Mouse (Mus musculus) adrenal gland, postnatal 4 days (tissue): ENCODE results near the gene Ltb4r1. TPM values are rescaled to one million over a fixed set of nuclear protein-coding genes. Genes with fewer than 3 reads are reported as not detected.

ENCODE experiments used
- DNase-seq, 2 experiments: peaks; one replicate each; pipeline ENCODE4 v3.0.0; 2021 to 2022; ENCODE audit warnings: low spot score in 2 of 2, mixed read lengths in 2 of 2
- total RNA-seq, 2 experiments: library from RNA; stranded (reverse); gene quantifications; 2 replicates each; pipeline ENCODE4 v1.2.3; 2021

Ltb4r1 gene
- total RNA-seq, 2 experiments from 2014 or later = 1.3 to 2.9 TPM

DNA sequence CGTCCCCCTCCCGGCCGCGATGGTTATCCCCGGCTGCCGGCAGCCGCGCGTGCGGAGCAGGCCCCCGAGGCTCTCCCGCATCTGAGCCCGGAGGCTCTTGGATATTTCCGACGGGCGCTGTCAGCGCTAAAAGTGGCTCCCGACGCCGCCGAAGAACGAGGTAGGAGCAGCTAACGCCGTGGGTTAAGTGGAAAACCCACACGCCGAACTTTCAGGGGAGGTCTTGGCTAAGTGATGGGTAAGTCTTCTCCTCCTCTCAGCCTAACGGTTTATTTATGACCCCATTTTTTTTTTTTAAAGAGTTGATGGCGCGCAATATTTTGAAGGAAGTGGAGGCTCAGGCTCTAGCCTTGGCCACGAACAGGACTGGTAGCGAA lies 19.9 kb upstream of the Ltb4r1 start:
- DNase-seq = no peak

DNA sequence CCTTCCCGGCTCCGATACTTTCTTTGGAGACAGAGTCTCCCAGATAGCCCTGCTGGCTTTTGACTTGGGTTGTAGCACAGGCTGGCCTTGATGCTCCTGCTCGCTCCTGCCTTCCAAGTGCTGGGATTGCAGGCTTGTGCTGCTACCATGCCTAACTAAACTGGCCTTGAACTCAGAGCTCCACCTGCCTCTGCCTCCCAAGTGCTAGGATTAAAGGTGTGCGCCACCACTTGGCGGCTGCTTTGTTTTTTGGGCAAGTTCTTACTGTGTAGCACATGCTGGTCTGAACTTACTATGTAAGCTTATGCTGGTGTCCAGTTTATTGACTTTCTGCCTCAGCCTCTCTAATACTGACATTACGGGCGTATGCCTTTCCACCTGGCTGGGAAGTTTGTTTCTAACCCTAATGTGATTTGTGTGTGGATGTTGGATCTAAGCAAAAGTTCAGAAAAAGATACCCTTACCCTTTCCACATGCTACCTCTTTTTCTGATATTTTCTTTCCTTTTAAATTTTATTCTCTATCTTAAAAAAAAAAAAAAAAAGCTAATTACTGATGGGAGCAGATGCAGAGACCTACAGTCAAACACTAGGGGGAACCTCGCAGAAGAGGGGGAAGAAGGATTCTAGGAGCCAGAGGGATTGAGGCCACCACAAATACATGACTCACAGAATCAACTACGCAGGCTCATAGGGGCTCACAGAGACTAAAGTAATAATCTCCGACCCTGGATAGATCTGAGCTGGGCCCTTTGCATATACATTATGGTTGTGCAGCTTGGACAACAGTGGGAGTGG lies 18.5 kb upstream of the Ltb4r1 start:
- DNase-seq = no peak

GRCm38 (mm10) chr14:55757566-55757965 lies 8.2 kb upstream of the Ltb4r1 start:
- DNase-seq = no peak

DNA sequence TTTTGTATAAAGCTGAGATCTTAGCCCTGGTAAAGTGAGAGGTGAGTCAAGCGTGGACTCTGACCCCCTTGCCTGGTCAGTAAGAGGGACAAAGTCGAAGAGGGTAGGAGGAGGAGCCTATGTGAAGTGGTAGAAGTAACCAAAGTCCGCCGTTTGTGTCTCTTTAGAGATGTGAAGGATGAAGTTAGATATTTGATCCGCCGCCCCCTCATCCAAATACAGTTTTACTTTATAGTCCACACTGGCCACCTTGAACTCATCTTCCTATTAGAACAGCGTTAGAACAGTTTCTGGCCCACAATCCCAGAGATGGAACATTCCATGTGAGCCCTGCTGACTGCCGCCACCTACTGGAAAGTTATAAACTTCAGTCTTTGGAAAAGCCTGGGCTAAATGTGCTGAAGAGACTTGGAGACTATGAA lies 7.4 kb upstream of the Ltb4r1 start, which contains the start of gene Cideb:
Cideb (minus strand) TSS at position 96 of the 422 bp plus-strand sequence.
- DNase-seq = no peak

- DNase-seq = peak; percentile 51 to 64
These were observed 5.6 kb upstream of the Ltb4r1 start for GRCm38 (mm10) chr14:55760156-55760555.

DNA sequence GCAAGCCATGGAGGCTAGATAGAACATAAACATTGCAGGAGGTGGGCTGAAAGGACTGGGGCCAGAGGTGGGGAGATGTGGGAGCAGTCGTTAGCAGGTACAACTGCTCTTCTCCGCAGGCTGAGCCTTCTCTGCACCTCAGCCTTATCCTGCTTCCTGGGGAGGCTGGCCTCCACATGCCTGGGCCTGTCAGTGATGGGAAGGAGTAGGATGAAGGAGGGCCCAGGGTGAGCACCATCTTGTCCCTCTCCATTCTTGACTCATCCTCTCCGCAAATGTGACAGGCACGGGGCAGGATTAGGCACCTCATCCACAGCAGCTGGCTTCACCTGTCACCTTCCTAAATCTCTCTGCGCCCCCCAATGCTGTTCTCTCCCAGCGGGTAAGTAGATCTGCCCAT lies 4.6 kb upstream of the Ltb4r1 start, which contains the start of gene Ltb4r2:
Ltb4r2 (plus strand) TSS at position 266 of the 400 bp plus-strand sequence.
- no peak for DNase-seq

DNA sequence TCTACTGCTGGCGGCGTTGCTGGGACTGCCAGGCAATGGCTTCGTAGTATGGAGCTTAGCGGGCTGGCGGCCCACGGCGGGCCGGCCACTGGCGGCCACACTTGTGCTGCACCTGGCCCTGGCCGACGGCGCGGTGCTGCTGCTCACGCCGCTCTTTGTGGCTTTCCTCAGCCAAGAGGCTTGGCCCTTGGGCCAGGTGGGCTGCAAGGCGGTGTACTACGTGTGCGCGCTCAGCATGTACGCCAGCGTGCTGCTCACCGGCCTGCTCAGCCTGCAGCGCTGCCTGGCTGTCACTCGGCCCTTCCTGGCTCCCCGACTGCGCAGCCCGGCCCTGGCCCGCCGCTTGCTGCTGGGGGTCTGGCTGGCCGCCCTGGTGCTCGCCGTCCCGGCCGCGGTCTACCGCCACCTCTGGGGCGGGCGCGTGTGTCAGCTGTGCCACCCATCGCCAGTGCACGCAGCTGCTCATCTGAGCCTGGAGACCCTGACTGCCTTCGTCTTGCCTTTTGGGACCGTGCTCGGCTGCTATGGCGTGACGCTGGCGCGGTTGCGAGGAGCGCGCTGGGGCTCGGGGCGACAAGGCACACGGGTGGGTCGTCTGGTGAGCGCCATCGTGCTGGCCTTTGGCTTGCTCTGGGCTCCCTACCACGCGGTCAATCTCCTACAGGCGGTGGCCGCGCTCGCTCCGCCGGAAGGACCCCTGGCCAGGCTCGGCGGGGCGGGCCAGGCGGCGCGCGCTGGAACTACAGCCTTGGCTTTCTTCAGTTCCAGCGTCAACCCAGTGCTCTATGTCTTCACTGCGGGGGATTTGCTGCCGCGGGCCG lies 3.6 kb upstream of the Ltb4r1 start:
- no peak for DNase-seq

DNA sequence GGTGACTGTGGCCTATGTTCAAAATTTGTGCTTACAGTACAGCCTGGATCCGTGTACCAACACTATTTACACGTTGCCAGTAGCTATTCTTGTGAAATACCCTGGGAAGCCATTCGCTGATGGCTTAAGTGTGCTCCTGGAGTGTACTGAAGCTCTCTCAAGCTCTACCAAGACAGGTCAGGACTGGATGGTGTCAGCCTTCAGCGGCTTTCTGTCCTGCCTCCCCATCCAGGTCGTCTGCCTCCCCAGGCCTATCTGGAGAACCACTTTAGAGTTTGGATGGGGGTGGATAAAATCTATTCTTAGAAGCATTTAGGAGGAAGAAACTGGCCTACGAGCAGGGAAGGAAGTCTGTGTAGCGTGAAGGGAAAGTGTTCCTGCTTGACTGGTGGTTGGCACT lies 2.6 kb upstream of the Ltb4r1 start:
- DNase-seq = no peak

DNA sequence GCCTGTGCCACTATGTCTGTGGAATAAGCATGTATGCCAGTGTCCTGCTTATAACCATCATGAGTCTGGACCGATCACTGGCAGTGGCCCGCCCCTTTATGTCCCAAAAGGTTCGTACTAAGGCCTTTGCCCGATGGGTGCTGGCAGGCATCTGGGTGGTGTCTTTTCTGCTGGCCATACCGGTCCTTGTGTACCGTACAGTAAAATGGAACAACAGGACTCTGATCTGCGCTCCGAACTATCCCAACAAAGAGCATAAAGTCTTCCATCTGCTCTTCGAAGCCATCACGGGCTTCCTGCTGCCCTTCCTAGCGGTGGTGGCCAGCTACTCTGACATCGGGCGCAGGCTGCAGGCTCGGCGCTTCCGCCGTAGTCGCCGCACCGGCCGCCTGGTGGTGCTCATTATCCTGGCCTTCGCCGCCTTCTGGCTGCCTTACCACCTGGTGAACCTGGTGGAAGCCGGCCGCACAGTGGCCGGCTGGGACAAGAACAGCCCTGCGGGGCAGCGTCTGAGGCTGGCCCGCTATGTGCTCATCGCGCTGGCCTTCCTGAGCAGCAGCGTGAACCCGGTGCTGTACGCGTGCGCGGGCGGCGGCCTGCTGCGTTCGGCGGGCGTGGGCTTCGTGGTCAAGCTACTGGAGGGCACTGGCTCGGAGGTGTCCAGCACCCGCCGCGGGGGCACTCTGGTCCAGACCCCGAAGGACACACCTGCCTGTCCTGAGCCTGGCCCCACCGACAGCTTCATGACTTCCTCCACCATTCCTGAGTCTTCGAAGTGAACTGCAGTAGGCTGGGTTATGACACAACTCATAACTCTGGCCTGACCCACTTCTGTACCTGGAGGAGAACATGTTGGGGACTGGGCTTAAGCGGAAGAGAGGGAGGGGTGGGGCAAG lies 2.0 kb downstream of the Ltb4r1 start:
- DNase-seq = no peak

DNA sequence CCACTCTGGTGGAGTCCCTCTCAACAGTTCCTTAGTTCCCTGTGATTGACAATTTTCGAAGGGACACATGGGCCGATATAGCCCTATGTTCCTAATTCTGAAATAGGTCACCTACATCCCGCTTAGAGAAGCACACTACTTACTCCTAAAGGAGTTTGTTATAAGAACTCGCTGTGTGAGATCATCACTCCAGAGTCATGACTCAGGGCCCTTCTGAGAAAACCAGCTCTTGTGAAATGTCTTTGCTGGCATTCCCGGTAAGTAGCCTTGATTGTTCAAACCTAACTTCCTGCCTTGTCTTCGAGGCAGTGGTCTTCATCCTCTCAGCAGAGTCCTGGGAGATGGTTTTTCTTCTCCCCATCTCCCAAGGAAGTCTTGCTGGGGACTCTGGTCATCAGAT lies 2.8 kb downstream of the Ltb4r1 start:
- DNase-seq = no peak

- DNase-seq = no peak
These were observed 3.4 kb downstream of the Ltb4r1 start for GRCm38 (mm10) chr14:55769087-55769703.

GRCm38 (mm10) chr14:55776711-55777110 lies 10.9 kb downstream of the Ltb4r1 start:
- no peak for DNase-seq

GRCm38 (mm10) chr14:55777176-55777575 lies 11.4 kb downstream of the Ltb4r1 start:
- DNase-seq = no peak

DNA sequence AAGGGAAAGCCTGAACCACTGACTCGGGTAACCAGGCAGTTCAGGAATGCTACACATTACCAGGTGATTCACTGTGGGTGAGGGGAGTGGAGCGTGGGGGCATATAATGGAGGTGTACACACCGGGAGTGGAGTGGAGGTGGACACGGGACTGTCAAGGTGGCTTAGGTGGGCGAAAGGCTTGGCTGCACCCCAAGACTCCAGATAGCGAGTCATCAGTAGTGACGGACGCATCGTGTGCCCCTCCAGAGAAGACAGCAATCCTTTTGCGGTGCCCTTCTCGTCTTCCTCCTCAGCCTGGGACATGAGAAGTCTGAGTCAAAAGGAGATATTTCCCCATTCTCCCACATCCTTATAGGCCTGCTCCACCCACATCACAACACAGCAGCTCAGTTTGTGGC lies 12.0 kb downstream of the Ltb4r1 start:
- DNase-seq = no peak

DNA sequence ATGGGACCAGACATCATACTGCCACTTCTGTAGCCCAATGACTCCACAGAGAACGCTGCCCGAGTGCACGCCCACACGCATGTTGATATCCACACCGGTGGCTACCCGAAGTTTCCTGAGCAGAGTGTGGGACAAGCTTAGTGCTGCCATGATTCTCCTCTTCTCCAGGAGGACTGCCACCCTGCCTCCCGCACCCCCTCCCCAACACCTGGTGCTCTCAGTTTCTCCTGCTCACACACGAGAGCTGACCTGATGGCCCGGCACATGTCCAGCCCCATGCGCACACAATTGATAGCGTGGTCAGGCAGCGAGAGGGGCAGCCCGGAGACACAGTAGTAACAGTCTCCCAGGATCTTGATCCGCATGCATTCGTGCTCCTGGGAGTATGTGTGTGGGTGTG lies 12.9 kb downstream of the Ltb4r1 start:
- DNase-seq = no peak

- peak in 1 of 2 experiments; percentile 1 for DNase-seq
These were observed 13.9 kb downstream of the Ltb4r1 start for GRCm38 (mm10) chr14:55779656-55780055.

DNA sequence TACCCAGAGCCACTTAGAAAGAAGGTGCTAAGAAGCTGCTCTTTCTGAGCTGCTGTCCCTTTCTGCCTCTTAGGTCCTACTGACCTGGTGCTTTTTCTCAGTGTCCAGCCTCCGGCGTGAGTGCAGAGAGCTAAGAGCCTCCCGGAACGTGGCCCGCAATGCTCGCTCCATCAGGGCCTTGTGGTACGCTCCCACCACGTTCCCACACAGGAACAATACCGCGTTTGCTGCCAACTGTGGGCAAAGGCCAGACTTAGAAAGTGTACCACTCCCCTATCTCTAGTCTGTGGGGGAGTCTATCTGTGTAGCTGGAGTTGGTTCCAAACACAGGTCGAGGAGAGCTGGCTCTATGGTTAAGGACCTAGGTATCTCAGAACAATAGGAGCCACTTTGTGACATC lies 15.0 kb downstream of the Ltb4r1 start:
- peak; percentile 1 to 6 for DNase-seq

GRCm38 (mm10) chr14:55781310-55781709 lies 15.5 kb downstream of the Ltb4r1 start:
- peak; percentile 10 to 13 for DNase-seq

GRCm38 (mm10) chr14:55782361-55782960 lies 16.7 kb downstream of the Ltb4r1 start:
- DNase-seq = peak; percentile 0 to 1
